Mouse (Mus musculus) midbrain, embryonic 14.5 days (tissue): ENCODE measurements around the gene Surf4. TPM values are rescaled to one million over a fixed set of nuclear protein-coding genes. Genes with fewer than 3 reads are reported as not detected.

Source experiments
- ATAC-seq: fragments of 200-750 bp; cut with Nextera tagmentation; 2 replicates; pipeline ENCODE4 v1.8.0; 2017; ENCODE audit warnings: moderate number of reproducible peaks, moderate library complexity; ENCODE audit not compliant: low FRiP score, low TSS enrichment
- DNase-seq: peaks from one replicate; pipeline ENCODE4 v3.0.0-alpha.2; 2015
- H3K27ac ChIP-seq: fragments of 300-500 bp; sonication (generic); replicated peaks from 2 replicates; pipeline ENCODE4 v1.5.1; 2014; ENCODE audit warnings: mild to moderate bottlenecking, low read depth, low read length, moderate library complexity
- H3K27me3 ChIP-seq: fragments of 300-500 bp; sonication (generic); 2 replicates; pipeline ENCODE4 v1.6.1; 2014; ENCODE audit warnings: low read length, control low read depth, mixed read lengths; ENCODE audit not compliant: control insufficient read depth, insufficient read depth
- H3K36me3 ChIP-seq: fragments of 300-500 bp; sonication (generic); 2 replicates; pipeline ENCODE4 v1.6.1; 2014; ENCODE audit warnings: low read length, control low read depth; ENCODE audit not compliant: control insufficient read depth, insufficient read depth
- H3K4me1 ChIP-seq: fragments of 300-500 bp; sonication (generic); 2 replicates; pipeline ENCODE4 v1.6.1; 2014; ENCODE audit warnings: mild to moderate bottlenecking, antibody characterized with exemption, low read length, control low read depth; ENCODE audit not compliant: control insufficient read depth, insufficient read depth
- H3K4me2 ChIP-seq: fragments of 300-500 bp; sonication (generic); 2 replicates; pipeline ENCODE4 v1.6.1; 2014; ENCODE audit warnings: mild to moderate bottlenecking, low read length, moderate library complexity
- H3K4me3 ChIP-seq: fragments of 300-500 bp; sonication (generic); replicated peaks from 2 replicates; pipeline ENCODE4 v1.5.1; 2014; ENCODE audit warnings: low read depth, low read length
- H3K9ac ChIP-seq: fragments of 300-500 bp; sonication (generic); replicated peaks from 2 replicates; pipeline ENCODE4 v1.6.1; 2014; ENCODE audit warnings: mild to moderate bottlenecking, low read length, moderate library complexity
- H3K9me3 ChIP-seq: fragments of 300-500 bp; sonication (generic); 2 replicates; pipeline ENCODE4 v1.6.1; 2016; ENCODE audit warnings: low read length, control low read depth, mixed read lengths; ENCODE audit not compliant: control insufficient read depth
- WGBS: fragments of 180-500 bp; shearing (Covaris S2); extraction: QIAGEN DNeasy Blood & Tissue Kit; methylation state at CpG from one replicate; pipeline ENCODE4 v1.1.7; 2014; 5-methylcytosine and 5-hydroxymethylcytosine counted together
- polyA plus RNA-seq: library from polyadenylated mRNA; unstranded; fragments of >200 nt; fragmentation: Nextera tagmentation; extraction: Ambion mirVana; gene quantifications from 2 replicates; pipeline ENCODE4 v1.2.1, GENCODE M21; 2014

Surf4 gene
- polyA plus RNA-seq, 1 experiment from 2014 or later, result 98.5 TPM

DNA sequence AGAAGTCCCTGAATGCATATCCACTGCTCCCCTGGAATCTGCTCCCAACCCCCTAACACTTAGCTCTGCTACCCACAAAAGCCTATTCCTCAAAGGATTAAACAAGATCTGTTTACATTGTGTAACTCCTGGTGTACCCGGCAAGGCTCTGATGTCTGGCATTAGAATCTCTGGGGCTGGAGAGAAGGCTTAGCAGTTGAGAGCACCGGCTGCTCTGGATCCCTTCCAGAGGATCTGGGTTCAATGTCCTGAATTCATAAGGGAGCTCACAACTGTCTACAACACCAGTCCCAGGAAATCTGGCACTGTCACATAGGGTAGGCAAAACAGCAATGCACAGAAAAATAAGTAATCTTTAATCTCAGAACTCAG, 23.7 kb upstream of the Surf4 start:
- no peak for DNase-seq
- ATAC-seq, result no peak
- 95% methylated on average over 2 of the region's 2 CpGs for WGBS

DNA sequence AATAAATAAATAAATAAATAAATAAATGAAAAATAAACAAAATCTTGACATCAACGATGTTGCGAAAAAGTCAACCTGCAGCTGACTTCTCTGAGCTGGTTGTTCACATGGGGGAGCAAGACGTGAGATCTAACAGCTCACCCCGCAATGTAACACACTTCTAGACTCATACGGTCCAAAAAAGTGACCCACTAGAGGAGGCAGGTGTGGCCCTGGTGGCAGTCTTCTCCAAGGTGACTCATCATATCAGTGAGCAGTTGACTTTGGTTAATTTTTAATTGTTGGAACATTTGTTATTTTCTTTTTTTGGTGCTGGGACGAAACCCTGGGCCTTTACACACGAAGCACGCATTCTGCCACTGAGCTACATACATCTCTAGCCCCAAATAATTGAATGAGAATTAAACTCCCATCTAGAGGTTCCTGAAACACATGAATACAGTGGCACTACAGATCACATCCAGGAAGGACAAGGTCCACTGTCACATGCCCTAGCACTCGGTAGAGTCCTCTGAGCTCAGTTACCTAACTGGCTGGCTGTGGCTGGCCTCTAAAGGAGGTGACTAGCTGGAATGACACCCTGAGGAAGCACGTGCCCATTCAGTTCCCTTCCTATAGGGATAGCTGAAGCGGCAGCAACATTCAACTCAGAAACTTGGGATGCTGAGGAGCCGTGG, 23.2 kb upstream of the Surf4 start:
- DNase-seq, result no peak
- H3K9me3 ChIP-seq, result no peaks in the 10 kb centered on the region
- no peak for ATAC-seq
- H3K27me3 ChIP-seq, result no peaks in the 10 kb centered on the region
- no peak overlapping the region for H3K4me2 ChIP-seq
- H3K4me3 ChIP-seq, result no peak overlapping the region
- no peak overlapping the region for H3K27ac ChIP-seq
- WGBS, result 93% methylated on average over 12 of the region's 12 CpGs
- H3K36me3 ChIP-seq, result peaks cover 80% of the 10 kb centered on the region
- no peak overlapping the region for H3K9ac ChIP-seq
- H3K4me1 ChIP-seq, result no peaks in the 10 kb centered on the region

More for the DNA sequence above, 23.7 kb upstream of the Surf4 start:
- Histone ChIP-seq H3K4me1 (no peaks in the 10 kb centered on the region), H3K9me3 (no peaks in the 10 kb centered on the region), H3K4me2 (no peak overlapping the region), H3K27me3 (no peaks in the 10 kb centered on the region), H3K36me3 (peaks cover 81% of the 10 kb centered on the region), H3K9ac (no peak overlapping the region), H3K4me3 (no peak overlapping the region), H3K27ac (no peak overlapping the region)

DNA sequence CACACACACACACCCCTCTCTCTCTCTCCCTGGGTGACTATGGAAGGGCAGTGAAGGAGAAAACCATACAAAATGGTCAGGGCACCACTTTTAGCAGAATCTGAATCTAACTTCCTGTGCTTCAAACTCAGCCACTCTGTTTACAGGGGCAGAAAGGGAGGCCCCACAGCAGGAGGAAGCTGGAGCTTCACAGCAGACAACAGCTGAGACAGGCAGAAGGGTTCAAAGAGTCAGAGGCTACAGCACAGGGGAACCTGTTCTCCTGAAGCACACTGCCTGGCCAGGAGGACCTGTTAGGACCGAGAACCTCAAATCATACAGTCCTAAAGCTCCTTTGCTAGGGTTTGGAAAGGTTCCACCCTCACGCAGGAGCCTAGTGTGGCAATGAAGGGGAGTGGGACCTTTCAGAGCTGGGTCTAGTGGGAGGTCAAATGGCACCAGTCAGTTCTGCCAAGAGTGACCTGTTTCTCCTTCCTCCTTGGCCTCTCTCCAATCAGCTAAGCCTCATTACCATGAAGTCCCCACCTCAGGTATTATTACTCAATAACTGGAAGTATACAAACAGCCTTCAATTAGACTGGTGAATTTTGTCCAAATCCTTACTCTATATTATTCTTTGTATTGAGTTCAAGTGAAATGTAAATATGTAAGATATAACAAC, 21.1 kb upstream of the Surf4 start:
- no peaks in the 10 kb centered on the region for H3K9me3 ChIP-seq
- H3K9ac ChIP-seq, result no peak overlapping the region
- ATAC-seq (no peak), DNase-seq (no peak)
- H3K27ac ChIP-seq, result no peak overlapping the region
- peaks cover 78% of the 10 kb centered on the region for H3K36me3 ChIP-seq
- H3K4me2 ChIP-seq, result no peak overlapping the region
- no peaks in the 10 kb centered on the region for H3K4me1 ChIP-seq
- H3K4me3 ChIP-seq, result no peak overlapping the region
- H3K27me3 ChIP-seq, result no peaks in the 10 kb centered on the region
- WGBS, result 94% methylated on average over 2 of the region's 2 CpGs

DNA sequence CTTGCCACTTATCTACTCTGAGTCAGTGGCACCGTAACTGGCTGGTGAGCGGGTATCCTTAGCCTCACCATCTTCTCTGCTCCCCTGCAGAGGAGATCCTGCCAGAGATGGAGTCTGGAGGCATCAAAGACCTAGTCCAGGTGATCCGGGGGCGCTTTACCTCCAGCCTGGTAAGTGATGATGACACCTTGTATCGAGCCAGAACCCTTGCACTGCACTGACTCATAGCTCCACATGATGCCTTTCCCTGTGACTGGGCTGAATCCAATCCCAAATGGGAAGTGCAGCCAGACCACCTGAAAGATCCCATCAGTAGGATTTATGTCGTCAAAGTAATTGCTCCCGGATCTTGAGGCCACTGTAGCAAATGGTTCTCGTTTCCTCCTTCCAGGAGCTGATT, 19.1 kb upstream of the Surf4 start:
- Histone ChIP-seq H3K36me3 (peaks cover 72% of the 10 kb centered on the region), H3K27ac (no peak overlapping the region), H3K4me1 (no peaks in the 10 kb centered on the region), H3K9me3 (no peaks in the 10 kb centered on the region), H3K4me3 (no peak overlapping the region), H3K27me3 (no peaks in the 10 kb centered on the region), H3K4me2 (no peak overlapping the region), H3K9ac (no peak overlapping the region)
- WGBS, result 91% methylated on average over 8 of the region's 8 CpGs
- ATAC-seq, result no peak
- no peak for DNase-seq

DNA sequence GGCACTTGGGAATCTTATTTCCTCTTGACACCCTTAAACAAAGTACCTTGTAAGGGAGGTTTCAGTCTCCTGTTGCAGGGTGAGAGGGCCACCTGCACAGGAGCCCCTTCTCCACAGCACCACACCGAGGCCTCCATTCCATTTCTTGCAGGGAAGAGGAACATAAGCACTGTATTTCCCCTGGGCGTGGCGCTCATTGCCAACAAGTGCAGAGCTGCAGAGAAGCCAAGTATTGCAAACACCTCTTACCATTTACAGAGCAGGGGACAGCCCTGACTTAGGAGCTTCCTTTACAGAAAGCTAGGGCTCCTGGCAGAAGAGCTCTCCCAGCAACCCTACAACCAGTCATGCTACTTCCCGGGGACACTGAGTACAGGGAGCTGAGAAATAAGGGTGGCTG, 18.5 kb upstream of the Surf4 start:
- H3K27me3 ChIP-seq, result no peaks in the 10 kb centered on the region
- H3K9me3 ChIP-seq, result no peaks in the 10 kb centered on the region
- no peak overlapping the region for H3K4me3 ChIP-seq
- H3K27ac ChIP-seq, result no peak overlapping the region
- 97% methylated on average over 4 of the region's 4 CpGs for WGBS
- no peak overlapping the region for H3K9ac ChIP-seq
- ATAC-seq (no peak), DNase-seq (no peak)
- H3K36me3 ChIP-seq, result peaks cover 65% of the 10 kb centered on the region
- H3K4me2 ChIP-seq, result no peak overlapping the region
- no peaks in the 10 kb centered on the region for H3K4me1 ChIP-seq

DNA sequence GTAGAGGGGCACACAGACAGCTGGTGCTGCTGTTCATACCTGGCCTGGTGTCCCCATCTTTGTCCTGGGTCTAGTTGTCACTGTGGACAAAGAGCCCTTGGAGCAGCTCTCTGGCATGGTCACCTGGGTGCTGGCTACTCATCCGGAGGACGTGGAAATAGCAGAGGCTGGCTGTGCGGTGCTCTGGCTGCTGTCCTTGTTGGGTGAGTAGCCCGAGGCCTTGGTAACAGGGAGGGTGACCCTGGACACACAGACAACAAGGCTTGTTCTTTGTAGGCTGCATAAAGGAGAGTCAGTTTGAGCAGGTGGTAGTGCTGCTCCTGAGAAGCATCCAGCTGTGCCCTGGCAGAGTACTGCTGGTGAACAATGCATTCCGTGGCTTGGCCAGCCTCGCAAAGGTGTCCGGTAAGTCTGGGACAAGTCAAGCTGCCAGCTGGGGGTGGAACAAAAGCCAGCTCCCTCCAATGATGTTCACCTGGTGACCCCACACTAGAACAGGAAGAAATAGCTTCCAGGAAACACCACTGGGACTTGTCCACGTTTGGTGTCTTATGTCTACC, 17.7 kb upstream of the Surf4 start:
- 89% methylated on average over 8 of the region's 8 CpGs for WGBS
- ATAC-seq (no peak), DNase-seq (no peak)
- Histone ChIP-seq H3K4me1 (no peaks in the 10 kb centered on the region), H3K27ac (no peak overlapping the region), H3K9ac (no peak overlapping the region), H3K4me2 (no peak overlapping the region), H3K9me3 (no peaks in the 10 kb centered on the region), H3K36me3 (peaks cover 66% of the 10 kb centered on the region), H3K4me3 (no peak overlapping the region), H3K27me3 (no peaks in the 10 kb centered on the region)

DNA sequence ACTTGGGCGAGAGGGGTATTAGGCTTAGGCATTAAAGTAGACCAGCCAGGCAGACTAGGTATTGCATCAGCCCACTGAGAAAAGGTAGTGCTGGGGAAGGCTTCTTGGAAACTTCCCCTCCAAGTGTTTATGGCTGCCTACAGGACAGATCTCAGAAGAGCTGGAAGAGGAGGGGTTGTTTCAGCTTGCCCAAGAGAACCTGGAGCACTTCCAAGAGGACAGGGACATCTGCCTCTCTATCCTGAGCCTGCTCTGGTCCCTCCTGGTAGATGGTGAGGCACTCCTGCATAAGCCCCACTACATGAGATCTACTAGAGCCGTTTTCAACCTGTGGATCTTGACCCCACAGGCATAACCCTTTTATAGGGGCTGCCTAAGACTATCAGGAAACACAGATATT, 16.7 kb upstream of the Surf4 start:
- WGBS, result 94% methylated on average over 2 of the region's 2 CpGs

DNA sequence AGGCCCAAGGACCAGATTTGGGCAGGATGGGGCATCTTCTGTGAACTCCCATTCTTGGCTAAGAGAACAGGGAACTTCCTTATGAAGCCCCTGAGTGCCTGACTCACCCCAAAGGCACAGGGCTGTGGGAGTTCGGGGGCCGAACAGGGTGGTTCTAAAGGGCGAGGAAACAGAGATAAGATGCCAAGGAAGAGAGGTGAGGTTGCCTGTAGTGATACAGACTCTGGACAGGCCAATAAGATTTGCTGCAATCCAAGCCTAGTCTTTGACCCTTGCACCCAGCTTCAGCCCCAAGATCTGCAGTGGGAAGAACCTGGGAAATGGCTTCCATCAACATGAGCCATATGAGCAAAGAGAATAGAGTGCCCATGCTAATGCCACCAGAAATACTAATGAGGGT, 9.5 kb upstream of the Surf4 start:
- Histone ChIP-seq H3K36me3 (0 out of 2 replicates have a peak, but pooled peaks cover 6% of the 10 kb centered on the region), H3K4me2 (no peak overlapping the region), H3K9me3 (no peaks in the 10 kb centered on the region), H3K4me3 (no peak overlapping the region), H3K27me3 (no peaks in the 10 kb centered on the region), H3K4me1 (no peaks in the 10 kb centered on the region), H3K9ac (no peak overlapping the region), H3K27ac (no peak overlapping the region)
- no peak for ATAC-seq
- WGBS, result 85% methylated on average over 3 of the region's 3 CpGs
- DNase-seq, result no peak

More for the DNA sequence above, 16.7 kb upstream of the Surf4 start:
- Histone ChIP-seq H3K36me3 (peaks cover 58% of the 10 kb centered on the region), H3K4me1 (no peaks in the 10 kb centered on the region), H3K27me3 (no peaks in the 10 kb centered on the region), H3K4me3 (no peak overlapping the region), H3K9me3 (no peaks in the 10 kb centered on the region), H3K27ac (no peak overlapping the region), H3K4me2 (no peak overlapping the region), H3K9ac (no peak overlapping the region)
- no peak for ATAC-seq
- DNase-seq, result no peak

DNA sequence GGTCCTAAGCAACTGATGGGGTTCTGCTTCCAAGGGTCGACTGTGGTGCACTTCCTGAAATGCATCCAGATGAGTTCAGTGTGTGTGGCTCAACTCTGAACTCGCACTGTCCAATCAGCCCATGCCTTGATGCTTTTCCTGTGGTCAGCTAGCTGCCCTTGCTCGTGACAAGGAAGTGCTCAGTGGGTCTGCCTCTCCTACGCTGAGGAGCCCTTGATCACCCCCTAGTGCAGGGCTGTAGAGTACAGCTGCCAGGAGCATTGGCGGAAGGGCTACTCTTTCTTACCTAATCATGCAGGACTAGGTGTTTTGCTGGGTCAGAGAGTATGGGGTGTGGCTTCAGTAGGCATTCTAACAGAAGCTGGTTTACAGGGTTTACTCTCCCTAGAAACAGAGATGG, 7.8 kb upstream of the Surf4 start:
- H3K36me3 ChIP-seq, result 0 out of 2 replicates have a peak, but pooled peaks cover 2% of the 10 kb centered on the region
- H3K4me1 ChIP-seq, result no peaks in the 10 kb centered on the region
- no peak overlapping the region for H3K27ac ChIP-seq
- H3K9ac ChIP-seq, result no peak overlapping the region
- 41% methylated on average over 5 of the region's 5 CpGs for WGBS
- H3K27me3 ChIP-seq, result no peaks in the 10 kb centered on the region
- DNase-seq, result no peak
- H3K4me3 ChIP-seq, result no peak overlapping the region
- no peaks in the 10 kb centered on the region for H3K9me3 ChIP-seq
- no peak for ATAC-seq
- no peak overlapping the region for H3K4me2 ChIP-seq
